Mouse (Mus musculus) layer of hippocampus, adult 18-20 months (tissue): ENCODE measurements around the gene Ctsh. TPM values are rescaled to one million over a fixed set of nuclear protein-coding genes. Genes with fewer than 3 reads are reported as not detected.
"Not testable (repeated sequence)": the region's sequence is repeated elsewhere in the genome, so short reads cannot be mapped to it uniquely, and the experiment has no call there.

Source experiments
- DNase-seq, 2 experiments: peaks; one replicate each; pipeline ENCODE4 v3.0.0; 2022; ENCODE audit warnings: low spot score in 2 of 2
- total RNA-seq, 2 experiments: library from RNA; stranded (reverse); gene quantifications; 2 replicates each; pipeline ENCODE4 v1.2.3; 2021

Ctsh gene
- total RNA-seq, 2 experiments from 2014 or later = 13.5 to 15.9 TPM

DNA sequence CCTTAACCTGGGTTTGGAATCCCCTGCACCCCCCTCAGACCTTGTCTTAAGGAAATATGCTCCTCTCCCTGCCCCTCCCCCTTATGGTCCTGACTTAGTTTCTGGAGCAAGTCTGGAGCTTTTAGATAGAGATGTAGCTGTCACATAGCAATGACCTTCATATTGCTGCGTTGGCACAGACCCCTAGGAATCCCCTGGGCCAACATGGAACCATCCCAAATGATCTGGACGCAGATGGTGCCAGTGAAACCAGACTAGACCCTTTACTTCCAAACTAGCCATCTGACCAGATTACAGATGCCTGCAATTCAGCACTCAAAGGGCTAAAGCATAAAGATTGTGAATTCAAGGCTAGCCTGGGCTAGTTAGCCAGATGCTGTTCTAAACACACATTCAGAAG lies 2.8 kb downstream of the Ctsh start:
- no peak for DNase-seq

DNA sequence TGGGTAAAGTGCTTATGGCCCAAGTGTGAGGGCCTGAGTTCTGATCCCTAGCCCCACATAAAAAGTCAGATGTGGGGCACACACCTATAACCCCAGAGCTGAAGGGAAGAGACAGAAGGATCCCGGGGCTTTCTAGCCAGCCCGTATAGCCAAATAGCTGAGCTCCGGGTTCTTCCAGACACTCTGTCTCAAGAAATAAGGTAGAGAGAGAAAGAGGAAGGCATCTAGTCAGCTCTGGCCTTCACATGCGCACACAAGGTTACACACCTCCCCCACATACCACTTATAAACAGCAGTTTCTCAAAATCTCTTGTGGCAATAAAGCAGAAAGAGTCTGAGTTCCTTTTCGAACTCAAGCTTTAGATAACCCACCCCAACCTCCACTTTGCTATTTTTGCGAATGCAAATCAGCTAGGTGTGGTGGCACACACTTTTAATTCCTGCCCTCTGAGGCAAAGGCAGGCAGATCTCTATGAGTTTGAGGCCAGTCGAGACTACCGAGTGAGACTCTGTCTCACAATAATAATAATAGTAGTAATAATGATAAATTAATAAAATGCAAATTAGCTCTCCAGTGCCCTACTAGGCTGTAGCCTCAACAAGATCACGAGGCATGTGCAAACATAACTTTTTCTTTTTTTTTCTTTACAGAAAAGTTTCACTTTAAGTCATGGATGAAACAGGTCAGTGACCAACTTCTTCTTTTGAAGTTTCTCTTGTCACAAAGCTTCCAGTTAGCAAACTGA lies 6.0 kb downstream of the Ctsh start:
- DNase-seq = no peak

DNA sequence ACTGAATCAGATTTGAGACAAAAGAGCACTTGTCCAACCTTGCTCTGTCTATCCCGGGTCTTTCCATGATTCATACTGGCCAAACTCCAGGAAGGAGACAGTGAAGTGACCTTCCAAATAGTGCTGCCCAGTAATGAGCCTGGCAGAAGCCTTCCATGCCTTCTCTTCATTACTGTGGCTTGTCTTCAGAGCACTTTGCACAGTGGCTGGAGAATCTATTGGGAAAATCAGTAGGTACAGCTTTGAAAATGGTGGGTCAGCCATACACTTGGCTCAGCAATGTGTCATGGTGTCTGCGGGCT lies 6.6 kb downstream of the Ctsh start:
- no peak for DNase-seq

DNA sequence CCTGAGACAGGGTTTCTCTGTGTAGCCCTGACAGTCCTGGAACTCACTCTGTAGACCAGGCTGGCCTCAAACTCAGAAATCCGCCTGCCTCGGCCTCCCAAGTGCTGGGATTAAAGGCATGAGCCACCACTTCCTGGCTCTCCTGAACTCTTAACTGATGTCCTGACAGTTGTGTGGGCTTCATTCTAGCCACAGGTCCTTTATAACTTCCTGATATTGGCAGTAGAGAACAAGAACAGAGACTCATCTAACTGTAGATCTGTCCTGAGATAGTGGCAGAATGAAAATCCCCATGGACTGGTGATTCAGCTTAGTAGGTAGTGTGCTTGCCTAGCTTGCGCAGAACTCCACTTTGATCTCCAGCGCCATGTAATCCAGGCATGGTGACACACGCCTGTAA lies 7.0 kb downstream of the Ctsh start:
- not testable (repeated sequence) for DNase-seq

DNA sequence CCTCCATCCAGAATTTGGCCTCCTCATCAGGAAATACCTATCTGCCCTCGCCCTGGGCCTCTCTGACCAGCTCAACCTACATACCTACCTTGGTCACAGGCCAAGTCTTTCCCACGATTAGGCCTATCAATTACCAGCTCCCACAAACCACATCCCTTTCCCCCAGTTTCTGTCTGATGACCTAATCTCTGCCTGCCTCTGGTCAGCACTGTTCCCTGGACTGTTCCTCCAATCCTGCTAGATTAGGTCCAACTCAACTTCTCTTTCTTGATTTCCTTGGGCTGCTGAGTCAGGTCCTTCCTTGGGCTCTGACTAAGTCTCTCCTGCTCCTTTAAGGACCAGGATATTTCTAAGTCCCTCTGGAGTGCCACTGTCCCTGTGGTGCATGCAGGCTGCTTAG lies 13.4 kb downstream of the Ctsh start:
- no peak for DNase-seq

DNA sequence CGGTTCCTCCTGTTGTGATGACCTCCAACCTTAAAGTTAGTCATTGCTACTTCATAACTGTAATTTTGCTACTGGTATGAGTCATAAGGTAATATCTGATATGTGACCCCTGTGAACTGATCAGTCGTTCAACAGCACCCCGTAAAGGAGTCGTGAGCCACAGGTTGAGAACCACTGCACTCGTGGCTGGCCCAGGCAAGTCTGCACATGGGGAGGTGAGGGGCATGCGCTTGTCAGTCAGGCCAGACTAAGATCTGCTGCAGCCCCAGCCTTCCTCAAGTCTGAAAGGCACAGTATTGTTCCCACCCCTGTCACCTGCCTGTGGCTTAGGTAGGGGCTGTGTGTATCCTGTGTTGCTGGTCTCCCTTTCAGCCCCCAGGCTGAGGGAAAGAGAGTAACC lies 14.8 kb downstream of the Ctsh start:
- DNase-seq = no peak

DNA sequence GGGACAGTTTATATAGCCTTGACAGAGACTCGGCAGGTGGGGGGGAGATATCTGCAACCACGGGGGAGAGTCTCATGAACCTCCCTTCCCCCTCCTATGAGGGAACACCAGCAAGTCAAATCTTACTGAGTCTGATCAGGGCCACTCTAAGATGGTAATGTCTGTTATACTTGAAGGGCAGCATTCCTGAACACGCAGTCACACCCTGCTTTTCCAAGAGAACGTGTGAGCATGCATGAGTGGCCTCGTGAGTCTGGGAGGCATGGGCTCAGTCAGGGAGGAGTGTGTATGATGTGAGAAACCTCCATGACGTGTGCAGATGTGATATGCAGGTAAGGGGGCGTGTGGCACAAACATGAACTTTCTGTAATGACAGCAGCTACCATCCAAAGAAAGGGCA lies 15.5 kb downstream of the Ctsh start:
- DNase-seq = no peak

DNA sequence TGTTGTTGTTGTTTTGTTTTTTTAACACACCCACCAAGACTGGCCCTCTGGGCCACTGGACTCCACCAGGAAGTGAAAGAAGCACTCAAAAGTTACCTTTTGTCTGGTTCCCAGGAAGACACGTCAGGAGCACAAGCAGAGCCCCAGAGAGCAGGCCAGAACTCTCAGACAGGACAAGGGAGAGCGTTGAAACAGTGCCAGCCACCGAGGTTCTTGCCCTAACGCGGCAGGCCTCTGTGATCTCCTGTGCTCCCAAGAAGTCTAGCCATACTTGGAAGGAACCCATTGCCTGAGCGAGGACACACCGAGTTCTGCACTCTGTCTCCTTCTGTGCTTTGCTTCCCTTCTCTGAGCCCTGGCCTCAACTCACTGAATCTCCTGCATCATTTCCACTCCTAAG lies 16.2 kb downstream of the Ctsh start:
- DNase-seq = no peak

DNA sequence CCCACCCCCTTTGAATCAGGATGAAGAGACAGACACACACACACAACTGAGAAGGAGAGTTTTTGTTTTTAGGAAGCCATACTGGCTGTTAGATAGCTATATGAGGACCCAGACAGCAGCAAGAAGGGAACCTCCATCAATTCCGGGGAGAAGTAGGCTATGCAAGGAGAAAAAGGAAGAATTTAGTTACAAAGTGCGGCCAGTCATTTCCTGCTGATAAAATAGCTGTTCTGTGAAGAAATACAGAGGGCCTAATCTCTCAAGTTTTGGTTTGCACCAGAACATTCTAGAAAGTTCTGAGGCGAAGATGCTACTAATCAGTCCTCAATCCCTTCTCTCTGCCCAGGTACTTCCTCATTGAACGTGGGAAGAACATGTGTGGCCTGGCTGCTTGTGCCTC lies 21.4 kb downstream of the Ctsh start:
- no peak for DNase-seq

DNA sequence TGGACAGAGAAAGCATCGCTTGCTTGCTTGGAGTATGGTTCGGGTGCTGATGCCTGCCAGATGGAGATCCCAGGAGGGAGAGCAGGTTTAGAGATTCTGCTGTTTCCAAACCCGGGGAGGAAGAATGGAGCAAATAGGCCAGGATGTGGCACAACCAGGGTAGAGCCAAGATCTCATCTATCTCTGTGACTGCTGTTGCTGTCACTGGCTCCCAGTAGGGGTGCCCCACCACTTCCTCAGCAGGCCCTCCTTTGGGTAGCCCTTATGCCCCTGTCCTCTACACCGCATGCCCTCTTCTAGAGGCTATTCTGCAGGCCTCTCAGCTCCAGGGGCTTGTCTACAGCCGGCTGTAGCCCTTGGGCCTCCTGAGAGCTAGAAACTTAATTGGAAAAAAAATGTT lies 22.2 kb downstream of the Ctsh start:
- no peak for DNase-seq

DNA sequence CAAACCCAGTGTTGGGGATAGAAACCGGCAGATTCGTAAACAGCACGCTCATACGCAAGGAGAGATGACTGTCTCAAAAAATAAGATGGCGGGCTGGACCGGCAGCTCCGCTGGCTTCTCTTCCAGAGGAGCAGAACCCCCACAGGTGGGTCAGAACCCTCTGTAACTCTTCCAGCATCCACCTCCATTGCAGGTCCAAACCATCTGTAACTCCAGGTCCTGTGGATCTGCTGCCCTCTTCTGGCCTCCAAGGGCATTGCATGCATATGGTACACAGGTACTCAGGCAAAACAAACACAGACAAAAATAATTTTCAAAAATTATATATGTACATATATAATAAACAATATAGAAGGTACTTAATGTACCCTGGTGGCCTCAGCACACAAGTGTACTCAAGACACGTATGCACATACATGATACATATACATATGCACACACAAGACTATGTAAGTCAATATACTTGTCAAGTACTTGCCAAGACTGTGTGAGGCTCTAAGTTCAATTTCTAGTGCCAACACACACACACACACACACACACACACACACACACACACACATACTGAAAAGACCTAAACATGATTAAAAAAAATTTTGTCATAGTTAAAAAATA lies 23.0 kb downstream of the Ctsh start:
- DNase-seq = peak; percentile 35 to 71

DNA sequence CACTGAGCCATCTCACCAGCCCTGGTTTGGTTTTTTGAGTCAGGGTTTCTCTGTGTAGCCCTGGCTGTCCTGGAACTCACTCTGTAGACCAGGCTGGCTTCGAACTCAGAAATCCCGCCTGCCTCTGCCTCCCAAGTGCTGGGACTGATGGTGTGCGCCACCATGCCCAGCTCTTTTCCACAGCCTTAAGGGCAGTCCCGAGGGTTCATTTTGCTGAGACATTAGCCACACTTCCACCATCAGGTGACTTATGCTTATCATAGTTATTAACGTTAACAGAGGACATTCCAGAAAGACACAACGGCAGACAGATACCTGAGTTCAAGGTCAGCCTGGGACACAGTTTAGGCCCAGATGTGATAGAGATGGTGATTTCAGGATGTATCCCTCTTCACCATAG lies 28.0 kb downstream of the Ctsh start:
- DNase-seq = not testable (repeated sequence)

DNA sequence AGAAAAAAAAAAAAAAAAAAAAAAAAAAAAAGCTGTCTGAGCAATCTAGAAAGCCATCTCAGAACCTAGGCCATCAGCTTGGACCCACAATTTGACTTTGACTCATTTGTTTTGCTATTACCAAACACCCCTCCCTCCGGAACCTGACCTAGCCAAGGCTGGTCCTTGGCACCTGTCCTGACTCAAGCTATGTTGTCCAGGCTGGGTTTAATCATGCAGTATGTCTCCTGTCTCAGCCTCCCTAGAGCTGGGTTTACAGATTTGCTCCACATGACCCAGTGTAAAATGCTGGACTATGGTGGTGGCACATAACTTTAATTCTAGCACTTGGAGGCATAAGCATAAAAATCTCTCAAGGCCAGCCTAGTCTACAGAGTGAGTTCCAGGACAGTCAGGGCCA lies 29.0 kb downstream of the Ctsh start:
- DNase-seq = no peak

DNA sequence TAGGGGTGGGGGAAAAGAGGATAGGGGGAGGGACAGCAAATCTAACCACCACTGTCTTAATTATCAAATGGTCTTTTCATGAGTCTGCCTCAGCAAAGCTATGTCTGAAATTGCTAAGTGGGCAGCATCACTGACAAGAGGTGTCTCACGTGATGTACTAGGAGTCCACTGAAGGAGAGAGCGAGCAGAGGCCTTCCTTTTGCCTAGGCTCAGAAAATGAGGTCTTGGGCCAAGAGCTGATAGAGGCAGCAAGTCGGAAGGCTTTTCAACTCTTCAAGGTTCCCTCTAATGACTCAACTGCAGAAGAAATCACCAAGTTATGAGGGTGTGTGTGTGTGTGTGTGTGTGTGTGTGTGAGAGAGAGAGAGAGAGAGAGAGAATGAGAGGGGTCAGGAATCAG lies 30.2 kb downstream of the Ctsh start:
- no peak for DNase-seq

DNA sequence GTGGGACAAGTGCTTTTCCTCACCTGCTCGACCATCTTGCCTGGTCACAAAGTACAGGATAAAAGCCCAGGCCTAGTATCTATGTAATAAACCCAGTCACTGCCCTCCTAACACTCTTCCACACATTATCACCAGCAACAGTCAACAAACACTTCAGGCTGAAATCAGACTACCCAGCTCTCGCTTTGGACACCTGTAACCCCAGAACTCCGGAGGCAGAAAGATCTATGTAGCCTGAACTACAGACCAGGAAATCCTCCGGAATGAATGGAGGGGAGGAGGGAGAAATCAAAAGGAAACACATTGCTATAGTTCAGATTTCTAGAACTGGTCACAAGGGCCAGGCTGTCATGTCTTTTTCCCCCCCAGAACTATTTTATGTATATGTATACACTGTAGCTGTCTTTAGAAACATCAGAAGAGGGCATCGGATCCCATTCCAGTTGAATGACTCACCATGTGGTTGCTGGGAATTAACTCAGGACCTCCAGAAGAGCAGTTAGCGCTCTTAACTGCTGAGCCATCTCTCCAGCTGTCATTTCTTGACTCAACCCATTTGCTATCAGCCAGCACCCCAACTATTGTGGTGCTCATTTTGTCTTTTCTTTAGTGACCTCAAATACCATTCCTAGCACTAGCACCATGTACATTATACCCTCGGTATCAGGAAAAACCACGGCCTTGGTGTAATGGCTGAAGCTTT lies 31.0 kb downstream of the Ctsh start:
- DNase-seq = no peak

DNA sequence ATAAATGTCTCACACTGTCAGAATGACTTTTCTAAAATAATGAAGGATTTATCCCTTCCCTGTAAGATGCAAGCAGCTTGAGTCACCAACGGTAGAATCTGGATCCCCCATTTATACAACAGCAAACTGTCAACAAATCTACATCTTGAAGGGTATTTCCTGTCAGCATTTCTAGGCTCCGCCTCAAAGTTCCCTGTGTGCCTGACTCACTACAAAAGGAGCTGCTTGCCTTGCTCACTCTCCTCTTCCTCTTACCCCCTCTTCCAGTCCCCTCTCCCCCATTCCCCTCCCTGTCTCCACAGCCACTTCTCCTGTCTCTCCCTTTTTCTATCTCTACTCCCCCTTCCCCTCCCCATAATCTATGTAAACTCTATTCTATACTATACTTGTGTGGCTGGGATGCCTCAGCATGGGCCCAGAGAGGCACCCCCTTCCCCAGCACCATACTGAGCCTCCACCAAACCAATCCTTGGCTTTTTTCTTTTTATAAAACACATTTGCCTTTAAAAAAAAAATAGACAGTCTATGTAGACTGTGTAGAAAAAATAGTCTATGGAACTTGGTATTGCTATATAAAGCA lies 34.0 kb downstream of the Ctsh start:
- DNase-seq = no peak

DNA sequence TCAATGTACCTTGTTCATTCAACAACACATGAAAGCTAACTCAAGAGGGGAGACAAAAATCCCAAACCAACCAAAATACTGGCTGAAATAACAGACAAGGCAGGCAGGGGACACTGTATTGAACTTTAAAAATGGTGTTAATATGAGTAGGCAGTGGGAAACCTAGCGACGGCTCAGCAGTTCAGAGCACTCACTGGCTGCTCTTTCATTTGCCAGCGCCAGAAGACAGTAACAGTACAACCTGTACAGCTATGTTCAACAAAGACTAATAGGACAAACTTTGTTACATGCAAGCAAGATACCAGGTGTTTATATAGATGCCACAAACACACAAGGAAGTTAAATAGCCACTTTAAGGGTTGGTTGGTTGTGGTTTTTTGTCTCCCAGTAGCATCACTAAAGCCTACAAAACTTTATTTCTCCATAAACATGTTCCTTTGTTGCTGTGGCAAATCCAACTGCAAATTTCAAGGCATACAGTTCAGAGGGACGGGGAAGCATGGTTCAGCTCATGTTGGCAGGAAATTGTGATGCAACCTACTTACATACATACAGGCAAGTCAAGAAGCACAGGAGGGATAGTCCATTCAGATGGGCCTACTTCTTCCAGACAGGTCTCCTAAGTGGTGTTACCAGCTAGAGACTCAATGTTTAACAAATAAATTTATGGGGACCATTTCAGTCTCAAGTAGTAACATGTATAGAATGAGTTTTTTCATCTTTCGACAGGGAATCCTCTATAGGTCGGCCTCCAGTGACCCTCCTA lies 35.6 kb downstream of the Ctsh start:
- DNase-seq = no peak

DNA sequence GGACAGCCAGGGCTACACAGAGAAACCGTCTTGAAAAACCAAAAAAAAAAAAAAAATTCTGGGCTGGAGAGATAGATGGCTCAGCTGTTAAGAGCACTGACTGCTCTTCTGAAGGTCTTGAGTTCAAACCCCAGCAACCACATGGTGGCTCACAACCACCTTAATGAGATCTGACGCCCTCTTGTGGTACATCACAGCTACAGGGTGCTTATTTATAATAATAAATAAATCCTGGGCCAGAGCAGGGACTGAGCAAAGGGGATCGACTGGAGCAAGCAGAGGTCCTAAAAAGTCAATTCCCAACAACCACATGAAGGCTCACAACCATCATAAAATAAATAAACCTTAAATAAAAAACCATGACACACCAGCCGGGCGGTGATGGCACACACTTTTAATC lies 45.0 kb downstream of the Ctsh start:
- DNase-seq = no peak

DNA sequence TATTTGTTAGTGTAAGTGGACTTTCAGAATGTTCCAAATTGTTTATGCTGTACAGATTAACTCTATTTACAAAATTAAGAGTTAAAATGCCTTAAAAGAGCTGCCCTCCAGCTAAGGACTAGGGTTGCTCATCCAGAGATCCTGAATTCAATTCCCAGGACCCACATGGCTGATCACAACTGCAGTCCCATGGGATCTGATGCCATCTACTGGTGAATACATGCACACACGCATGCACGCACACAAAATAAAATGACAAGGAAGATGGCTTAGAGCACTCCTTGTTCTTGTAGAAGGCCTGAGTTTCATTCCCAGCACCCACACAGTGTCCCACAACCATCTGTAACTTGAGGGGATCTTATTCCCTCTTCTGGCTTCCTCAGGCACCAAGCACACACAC lies 46.8 kb downstream of the Ctsh start:
- no peak for DNase-seq

DNA sequence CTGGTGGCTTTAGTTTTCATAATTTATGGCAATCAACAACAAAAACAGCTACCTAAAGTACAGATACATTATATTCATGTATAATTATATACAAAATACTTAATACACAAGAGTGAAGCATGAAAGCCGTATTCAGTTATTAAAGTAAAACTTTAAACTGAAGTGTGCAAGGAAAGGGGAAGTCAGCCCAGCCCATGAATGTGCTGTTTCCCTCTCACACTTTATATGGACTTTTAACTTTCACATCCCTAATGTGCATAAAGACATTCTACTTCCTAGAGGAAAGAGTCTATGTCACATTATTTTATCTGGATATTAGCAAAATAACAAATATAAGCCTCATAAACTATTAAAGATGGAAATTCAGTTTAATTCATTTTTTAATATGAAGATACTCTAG lies 51.5 kb downstream of the Ctsh start:
- no peak for DNase-seq

DNA sequence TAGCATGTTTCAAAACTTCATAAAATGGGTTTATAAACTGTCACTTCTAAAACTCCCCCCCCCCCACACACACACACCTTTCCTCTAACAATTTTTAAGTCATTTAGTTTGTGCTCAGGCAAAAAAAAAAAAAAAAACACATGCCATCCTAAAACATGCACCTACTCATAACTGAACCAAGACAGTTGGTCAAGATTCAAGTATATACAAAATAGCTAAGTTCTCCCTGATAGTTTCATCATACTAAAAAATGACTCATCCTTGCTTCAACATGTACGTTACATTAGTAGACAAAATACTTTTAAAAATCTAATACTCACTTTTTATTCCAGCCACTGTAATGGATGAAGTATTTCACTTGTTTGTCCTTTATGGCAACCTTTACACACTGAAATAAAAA lies 53.0 kb downstream of the Ctsh start:
- no peak for DNase-seq

DNA sequence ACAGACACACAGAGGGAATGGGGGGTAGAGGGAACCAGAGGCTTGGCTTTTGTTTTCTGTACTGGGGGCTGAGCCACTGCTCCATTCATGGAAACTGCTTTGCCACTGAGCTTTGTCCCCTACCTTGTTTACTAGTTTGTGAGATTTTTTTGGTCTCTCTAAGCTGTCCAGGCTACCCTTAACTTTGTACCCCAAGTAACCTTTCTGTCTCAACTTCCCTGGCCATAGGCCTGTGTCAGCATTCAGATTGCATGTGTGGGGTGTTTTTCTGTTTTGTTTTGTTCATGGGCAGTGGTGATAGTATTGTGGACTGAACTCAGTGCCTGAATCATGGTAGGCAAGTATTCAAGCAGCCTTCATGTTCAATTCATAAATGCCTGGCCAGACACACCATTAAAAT lies 54.3 kb downstream of the Ctsh start:
- no peak for DNase-seq
